Mouse (Mus musculus) thymus, postnatal 0 days (tissue): Measurements from ENCODE around the gene Nampt. TPM values are rescaled to one million over a fixed set of nuclear protein-coding genes. Genes with fewer than 3 reads are reported as not detected.
A peak's percentile ranks its signal among the peaks of the same experiment; 100 is the strongest.

ENCODE experiments used
- DNase-seq: peaks from one replicate; pipeline ENCODE4 v3.0.0-alpha.2; 2015; ENCODE audit warnings: low spot score
- polyA plus RNA-seq: library from polyadenylated mRNA; unstranded; fragments of >200 nt; fragmentation: Nextera tagmentation; extraction: Ambion mirVana; gene quantifications from 2 replicates; pipeline ENCODE4 v1.2.1, GENCODE M21; 2015

Nampt gene
- polyA plus RNA-seq, 1 experiment from 2014 or later: 23.4 TPM

GRCm38 (mm10) chr12:32897199-32898120, 78.1 kb downstream of the Nampt start:
- DNase-seq: peak; percentile 75

GRCm38 (mm10) chr12:32901005-32901404, 81.7 kb downstream of the Nampt start:
- peak; percentile 27 for DNase-seq

Other genes starting within 250 kb of the Nampt start
- gene Sypl, start 134.3 kb downstream of the Nampt start, polyA plus RNA-seq: 109 and 111 TPM in 2 replicates